Mouse (Mus musculus) olfactory bulb, adult 2 months (tissue): Measurements from ENCODE around the gene Pltp. TPM values are rescaled to one million over a fixed set of nuclear protein-coding genes. Genes with fewer than 3 reads are reported as not detected.
A peak's percentile ranks its signal among the peaks of the same experiment; 100 is the strongest.
"Not testable (repeated sequence)": the region's sequence is repeated elsewhere in the genome, so short reads cannot be mapped to it uniquely, and the experiment has no call there.

Experiments used
- H3K27ac ChIP-seq: fragments of 200-500 bp; 2 replicates; pipeline ENCODE4 v1.5.1; 2012; ENCODE audit warnings: low read depth, low read length; ENCODE audit not compliant: insufficient read depth
- H3K4me1 ChIP-seq: fragments of 200-500 bp; 2 replicates; pipeline ENCODE4 v1.6.1; 2012; ENCODE audit warnings: low read length; ENCODE audit not compliant: control insufficient read depth, insufficient read depth
- H3K4me3 ChIP-seq: fragments of 200-500 bp; 2 replicates; pipeline ENCODE4 v1.5.1; 2012; ENCODE audit warnings: mild to moderate bottlenecking, low read depth, low read length, moderate library complexity; ENCODE audit not compliant: insufficient read depth
- CTCF ChIP-seq: fragments of 200-500 bp; IDR thresholded peaks from 2 replicates; pipeline ENCODE4 v1.5.1; 2012; ENCODE audit warnings: low read depth, mild to moderate bottlenecking, low read length, moderate library complexity; ENCODE audit not compliant: insufficient read depth
- POLR2A ChIP-seq: fragments of 200-500 bp; IDR thresholded peaks from 2 replicates; pipeline ENCODE4 v1.6.1; 2012; ENCODE audit warnings: mild to moderate bottlenecking, low read depth, low read length, moderate library complexity; ENCODE audit not compliant: insufficient read depth
- WGBS: fragments of 180-500 bp; shearing (Covaris S2); methylation state at CpG from one replicate; pipeline ENCODE4 v1.1.7; 2018; 5-methylcytosine and 5-hydroxymethylcytosine counted together
- polyA plus RNA-seq: library from polyadenylated mRNA; stranded (reverse); fragments of >200 nt; gene quantifications from 2 replicates; pipeline ENCODE4 v1.2.4, GENCODE M21; 2012; ENCODE audit warnings: low replicate concordance; ENCODE audit not compliant: missing spikeins, insufficient read depth, insufficient read length

The Pltp gene
- polyA plus RNA-seq, 1 experiment = not detected

DNA sequence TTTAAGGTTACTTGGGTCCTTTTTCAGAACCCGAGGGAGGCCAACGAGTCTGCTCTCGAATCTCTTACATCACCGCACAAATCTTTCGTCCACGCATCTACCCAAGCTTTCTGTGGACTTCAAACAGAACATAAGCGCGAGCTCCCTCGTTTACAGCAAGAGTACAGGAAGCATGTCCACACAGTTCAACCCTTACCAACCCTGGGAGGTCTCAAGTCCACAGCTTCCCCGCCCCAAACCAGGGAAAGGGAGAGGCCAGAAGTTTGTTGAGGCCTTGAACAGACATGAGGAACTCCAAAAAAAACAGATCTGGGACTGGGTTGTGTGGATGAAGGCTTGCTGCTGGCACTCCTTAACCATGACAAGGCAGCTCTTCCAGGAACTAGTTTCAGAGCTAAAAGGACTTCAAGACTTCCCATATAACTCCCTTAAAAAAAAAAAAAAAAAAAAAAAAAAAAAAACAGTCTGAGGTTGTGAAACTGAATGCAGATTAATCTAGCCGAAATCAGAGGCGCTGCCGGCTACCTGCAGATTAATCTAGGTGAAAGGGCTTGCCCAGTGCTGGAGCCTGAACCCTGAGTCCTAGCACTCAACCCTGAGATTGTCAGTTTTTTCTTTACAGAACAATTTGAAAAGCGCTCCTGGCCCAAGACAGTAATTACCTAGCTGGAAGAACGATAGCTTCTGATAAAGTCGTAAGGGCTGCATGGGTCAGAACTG lies 54.1 kb downstream of the Pltp start:
- H3K4me3 ChIP-seq = 0 out of 2 replicates have a peak overlapping the region, but pooled peaks have one; percentile 6
- no peak overlapping the region for H3K27ac ChIP-seq
- TF ChIP-seq POLR2A (no peak), CTCF (no peak)
- 83% methylated on average over 16 of the region's 16 CpGs for WGBS
- H3K4me1 ChIP-seq = peaks cover 16% of the 10 kb centered on the region

DNA sequence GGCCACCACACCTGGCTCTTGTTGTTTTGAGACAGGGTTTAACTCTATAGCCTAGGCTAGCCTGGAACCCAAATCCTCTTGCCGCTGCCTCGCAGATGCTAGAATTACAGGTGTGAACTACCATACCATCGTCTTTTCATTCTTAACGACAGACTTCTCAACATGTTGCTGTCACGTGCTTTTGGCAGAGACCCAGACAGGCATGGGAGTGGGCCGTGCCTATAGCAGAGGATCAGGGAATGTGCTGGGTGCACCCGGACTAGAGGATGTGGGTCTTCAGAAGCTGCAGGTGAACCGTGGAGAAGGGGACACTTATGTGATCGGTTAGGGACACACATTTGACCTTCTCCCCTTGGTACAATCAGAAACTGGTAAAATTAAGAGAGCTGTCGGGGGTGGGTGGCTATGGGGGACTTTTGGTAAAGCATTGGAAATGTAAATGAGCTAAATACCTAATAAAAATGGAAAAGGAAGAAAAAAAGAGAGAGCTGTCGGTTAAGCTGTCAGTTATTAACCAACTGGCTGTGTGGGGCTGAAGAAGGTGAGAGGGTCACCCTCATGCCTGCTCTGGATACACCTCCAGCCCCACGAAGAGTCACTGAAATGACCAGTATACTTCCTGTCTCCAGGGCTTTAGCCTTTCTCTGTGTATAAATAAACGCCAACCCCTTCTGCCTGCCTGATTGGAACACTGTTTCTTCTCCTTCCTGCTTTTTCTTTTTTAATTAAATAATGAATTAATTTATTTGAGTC lies 57.1 kb downstream of the Pltp start:
- Histone ChIP-seq H3K27ac (no peak overlapping the region), H3K4me1 (peaks cover 13% of the 10 kb centered on the region), H3K4me3 (no peak overlapping the region)
- 89% methylated on average over 13 of the region's 13 CpGs for WGBS
- TF ChIP-seq POLR2A = no peak
- TF ChIP-seq CTCF = no peak

DNA sequence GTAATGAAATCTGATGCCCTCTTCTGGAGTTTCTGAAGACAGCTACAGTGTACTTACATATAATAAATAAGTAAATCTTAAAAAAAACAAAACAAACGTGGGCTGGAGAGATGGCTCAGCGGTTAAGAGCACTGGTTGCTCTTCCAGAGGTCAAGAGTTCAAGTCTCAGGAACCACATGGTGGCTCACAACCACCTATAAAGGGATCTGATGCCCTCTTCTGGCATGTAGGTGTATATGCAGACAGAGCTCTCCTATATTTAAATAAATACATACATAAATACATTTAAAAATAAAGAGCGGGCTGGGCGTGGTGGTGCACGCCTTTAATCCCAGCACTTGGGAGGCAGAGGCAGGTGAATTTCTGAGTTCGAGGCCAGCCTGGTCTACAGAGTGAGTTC lies 59.0 kb downstream of the Pltp start:
- H3K4me3 ChIP-seq, H3K27ac ChIP-seq, H3K4me1 ChIP-seq: not testable (repeated sequence)
- WGBS = 81% methylated on average over 6 of the region's 6 CpGs

DNA sequence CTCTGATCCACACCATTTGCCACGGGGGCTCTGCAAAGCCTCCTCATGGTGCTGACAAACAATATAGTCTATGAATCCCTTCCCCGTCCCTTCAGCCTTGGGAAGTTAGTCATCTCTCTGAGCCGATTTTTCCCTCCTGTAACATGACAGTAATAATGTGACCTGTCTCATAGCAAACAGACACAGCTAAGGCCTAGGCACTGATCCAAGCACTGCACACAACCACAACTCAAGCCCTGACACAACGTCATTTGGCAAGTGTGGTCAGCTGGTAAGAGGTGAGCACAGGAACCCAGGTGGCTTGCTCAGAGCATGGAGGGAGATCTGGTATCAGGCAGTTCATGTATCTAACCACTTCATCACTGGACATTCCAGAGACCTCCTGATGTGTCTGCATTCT lies 61.6 kb downstream of the Pltp start:
- Histone ChIP-seq H3K4me3 (no peak overlapping the region), H3K4me1 (peaks cover 10% of the 10 kb centered on the region)
- WGBS = 75% methylated on average over 4 of the region's 4 CpGs

DNA sequence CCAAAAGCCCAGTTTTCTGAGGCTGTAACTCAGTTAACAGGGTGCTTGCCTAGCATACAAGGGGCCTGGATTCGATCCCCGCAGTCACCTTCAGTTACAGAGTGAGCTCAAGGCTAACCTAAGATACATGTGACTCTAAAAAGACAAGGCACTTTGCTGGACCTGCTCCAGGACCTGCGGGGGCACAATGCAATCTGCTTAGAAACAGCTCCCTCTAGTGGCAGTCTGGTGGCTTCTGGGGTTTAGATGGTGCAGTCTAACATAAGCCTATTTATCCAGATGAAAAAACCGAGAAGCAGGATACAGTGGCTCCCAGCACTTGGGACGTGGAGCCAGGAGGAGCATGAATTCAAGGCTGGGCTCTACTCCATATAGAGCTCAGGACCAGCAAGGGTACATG lies 63.2 kb downstream of the Pltp start:
- H3K27ac ChIP-seq = no peak overlapping the region
- 9% methylated on average over 5 of the region's 5 CpGs for WGBS
- H3K4me3 ChIP-seq = no peak overlapping the region
- H3K4me1 ChIP-seq = peaks cover 10% of the 10 kb centered on the region
- TF ChIP-seq CTCF (peak; percentile 47; the same call in 1 of the 2 replicates), POLR2A (no peak)

More for the DNA sequence above, 61.6 kb downstream of the Pltp start:
- H3K27ac ChIP-seq = no peak overlapping the region
- no peak for TF ChIP-seq POLR2A
- TF ChIP-seq CTCF = no peak

DNA sequence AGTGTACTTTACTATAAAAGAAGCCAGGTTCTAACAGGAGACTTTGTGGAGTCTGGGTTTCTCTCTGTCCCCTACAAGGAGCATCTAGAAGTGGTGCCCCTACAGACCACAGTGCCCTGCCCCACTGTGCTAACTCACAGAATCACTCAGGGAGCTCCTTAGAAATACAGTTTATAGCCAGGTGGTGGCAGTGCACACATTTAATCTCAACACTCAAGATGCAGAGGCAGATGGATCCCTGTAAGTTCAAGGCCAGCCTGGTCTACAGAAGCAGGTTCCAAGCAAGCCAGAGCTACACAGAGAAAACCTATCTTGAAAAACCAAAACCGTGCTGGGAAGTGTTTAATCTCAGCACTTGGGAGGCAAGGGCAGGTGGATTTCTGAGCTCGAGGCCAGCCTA lies 63.7 kb downstream of the Pltp start:
- Histone ChIP-seq H3K4me3 (no peak overlapping the region), H3K4me1 (peaks cover 14% of the 10 kb centered on the region), H3K27ac (no peak overlapping the region)
- no peak for TF ChIP-seq CTCF
- TF ChIP-seq POLR2A = no peak
- 82% methylated on average over 2 of the region's 2 CpGs for WGBS

DNA sequence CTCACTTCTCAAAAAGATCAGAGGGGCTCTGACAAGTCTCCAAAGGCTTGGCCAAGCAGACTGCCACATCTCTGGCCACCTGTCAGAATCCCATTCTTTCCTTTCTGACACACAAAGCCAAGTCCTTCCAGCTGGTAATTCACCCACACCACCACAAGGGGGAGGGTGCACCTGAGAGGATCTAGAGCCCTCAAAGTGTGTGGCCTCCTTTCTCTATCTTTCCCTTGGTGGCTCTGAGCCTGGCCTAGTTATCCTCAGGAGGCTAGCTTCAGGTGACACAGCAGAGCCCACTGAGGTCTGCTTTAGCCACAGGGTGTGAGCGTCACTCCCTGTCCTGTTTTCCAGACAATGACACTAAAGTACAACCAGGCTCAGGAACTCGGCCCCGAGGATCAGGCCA lies 64.3 kb downstream of the Pltp start:
- 67% methylated on average over 3 of the region's 3 CpGs for WGBS
- Histone ChIP-seq H3K4me1 (peaks cover 18% of the 10 kb centered on the region), H3K4me3 (no peak overlapping the region), H3K27ac (no peak overlapping the region)
- TF ChIP-seq CTCF = peak; percentile 20; the same call in 1 of the 2 replicates
- no peak for TF ChIP-seq POLR2A

DNA sequence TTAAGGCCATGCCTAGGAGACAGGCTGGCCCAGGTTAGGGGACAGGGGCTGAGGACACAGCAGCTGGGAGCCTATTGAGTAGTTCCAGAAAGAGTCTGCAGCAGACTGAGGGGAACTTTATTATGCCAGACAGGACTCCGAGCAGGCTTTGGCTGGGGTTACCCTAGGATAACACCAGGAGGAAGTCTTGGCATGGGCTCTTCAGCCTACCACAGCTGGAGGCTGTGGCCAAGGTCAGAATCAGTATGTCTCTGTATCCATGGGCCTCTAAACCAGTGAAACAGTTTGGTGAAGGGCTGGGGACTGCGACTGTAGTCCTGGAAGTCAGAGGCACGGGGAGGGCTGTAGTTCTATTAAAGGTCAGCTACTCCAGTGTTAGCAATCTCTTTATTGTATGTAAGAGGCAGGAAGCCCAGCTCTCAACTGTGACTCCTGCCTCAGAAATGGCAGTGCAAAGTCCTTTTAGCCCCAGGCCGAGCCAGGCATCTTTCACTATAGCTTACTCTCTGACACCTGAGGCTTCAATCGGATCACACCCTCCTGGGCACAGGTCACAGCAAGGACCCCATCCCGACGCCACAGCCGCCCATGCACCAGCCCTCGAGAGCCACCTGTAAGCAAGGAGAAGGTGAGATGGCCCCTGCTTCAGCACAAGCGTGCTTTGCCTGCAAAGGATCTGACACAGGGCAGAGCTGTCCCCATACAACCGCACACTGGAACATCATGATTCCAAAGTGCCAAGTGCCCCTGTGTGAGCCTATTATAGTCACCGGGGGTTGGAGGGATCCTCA lies 64.9 kb downstream of the Pltp start:
- H3K27ac ChIP-seq = no peak overlapping the region
- TF ChIP-seq POLR2A (no peak), CTCF (no peak)
- 84% methylated on average over 12 of the region's 12 CpGs for WGBS
- H3K4me1 ChIP-seq = peaks cover 23% of the 10 kb centered on the region
- no peak overlapping the region for H3K4me3 ChIP-seq

DNA sequence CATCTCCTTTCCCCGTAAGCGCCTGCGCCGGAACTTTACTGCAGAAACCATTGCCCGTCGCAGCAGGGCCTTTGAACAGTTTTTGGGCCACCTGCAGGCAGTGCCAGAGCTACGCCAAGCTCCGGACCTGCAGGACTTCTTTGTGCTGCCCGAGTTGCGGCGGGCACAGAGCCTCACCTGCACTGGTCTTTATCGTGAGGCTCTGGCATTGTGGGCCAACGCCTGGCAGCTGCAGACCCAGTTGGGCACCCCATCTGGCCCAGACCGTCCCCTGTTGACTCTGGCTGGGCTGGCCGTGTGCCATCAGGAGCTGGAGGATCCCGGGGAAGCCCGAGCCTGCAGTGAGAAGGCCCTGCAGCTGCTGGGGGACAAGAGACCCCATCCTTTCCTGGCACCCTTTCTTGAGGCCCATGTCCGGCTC lies 65.7 kb downstream of the Pltp start:
- 77% methylated on average over 18 of the region's 18 CpGs for WGBS
- no peak overlapping the region for H3K4me3 ChIP-seq
- TF ChIP-seq POLR2A = no peak
- no peak for TF ChIP-seq CTCF
- peaks cover 23% of the 10 kb centered on the region for H3K4me1 ChIP-seq
- H3K27ac ChIP-seq = no peak overlapping the region
